Mouse (Mus musculus) testis, adult 2 months (tissue): Measurements from ENCODE around the gene Fmo1. TPM values are rescaled to one million over a fixed set of nuclear protein-coding genes. Genes with fewer than 3 reads are reported as not detected.
A peak's percentile ranks its signal among the peaks of the same experiment; 100 is the strongest.

ENCODE experiments used
- H3K27ac ChIP-seq: fragments of 200-500 bp; 2 replicates; pipeline ENCODE4 v1.5.1; 2012; ENCODE audit warnings: low read depth, low read length; ENCODE audit not compliant: control insufficient read depth, insufficient read depth
- H3K27me3 ChIP-seq: fragments of 200-500 bp; 2 replicates; pipeline ENCODE4 v1.6.1; 2012; ENCODE audit warnings: mild to moderate bottlenecking, low read length, moderate library complexity; ENCODE audit not compliant: control insufficient read depth, insufficient read depth
- H3K36me3 ChIP-seq: fragments of 200-500 bp; 2 replicates; pipeline ENCODE4 v1.6.1; 2012; ENCODE audit warnings: mild to moderate bottlenecking, low read length; ENCODE audit not compliant: control insufficient read depth, insufficient read depth
- H3K4me1 ChIP-seq: fragments of 200-500 bp; 2 replicates; pipeline ENCODE4 v1.6.1; 2012; ENCODE audit warnings: low read length; ENCODE audit not compliant: control insufficient read depth, insufficient read depth
- H3K4me3 ChIP-seq: fragments of 200-500 bp; 2 replicates; pipeline ENCODE4 v1.5.1; 2012; ENCODE audit warnings: low read depth, mild to moderate bottlenecking, low read length, moderate library complexity, mixed read lengths; ENCODE audit not compliant: control insufficient read depth
- CTCF ChIP-seq: fragments of 200-500 bp; IDR thresholded peaks from 2 replicates; pipeline ENCODE4 v1.5.1; 2012; ENCODE audit warnings: low read depth, mild to moderate bottlenecking, inconsistent platforms, low read length, moderate library complexity; ENCODE audit not compliant: control insufficient read depth, insufficient read depth, insufficient replicate concordance
- POLR2A ChIP-seq: fragments of 200-500 bp; IDR thresholded peaks from 2 replicates; pipeline ENCODE4 v1.6.1; 2012; ENCODE audit warnings: low read depth, mild to moderate bottlenecking, inconsistent platforms, low read length, moderate library complexity; ENCODE audit not compliant: control insufficient read depth
- polyA plus RNA-seq: library from polyadenylated mRNA; depleted of rRNA; stranded (reverse); fragments of >200 nt; gene quantifications from 2 replicates; pipeline ENCODE4 v1.2.3, GENCODE M21; 2012

Fmo1 gene
- polyA plus RNA-seq, 1 experiment, result 2.9 TPM

DNA sequence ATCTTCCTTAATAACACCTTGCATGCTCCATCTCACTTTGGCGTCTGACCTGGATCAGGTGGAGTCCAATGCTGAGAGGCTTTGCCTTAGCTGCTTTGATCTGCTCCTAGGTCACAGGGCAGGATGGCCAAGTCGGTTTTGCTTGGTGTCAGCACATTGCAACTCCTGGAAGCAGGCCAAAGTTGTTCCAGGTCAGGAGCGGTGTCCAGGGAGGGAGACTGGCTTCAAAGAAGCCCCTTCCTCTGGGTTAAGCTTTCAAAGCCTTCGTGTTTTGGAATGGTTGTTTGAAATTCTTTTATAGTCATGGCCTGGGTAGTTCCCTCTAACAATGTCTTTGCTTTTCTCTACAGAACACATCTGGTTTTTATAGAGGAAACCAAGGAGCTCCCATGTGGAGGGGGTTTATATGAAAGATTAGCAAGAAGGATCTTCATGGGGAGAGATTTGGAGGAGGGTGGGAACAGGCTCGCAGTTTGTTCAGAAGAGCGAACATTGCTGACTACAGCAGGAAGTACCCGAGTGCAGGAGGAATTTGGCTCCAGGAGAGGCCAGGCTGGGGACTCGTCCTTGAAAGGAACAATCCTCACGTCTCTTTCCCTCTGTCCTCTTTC is 5.4 kb upstream of the Fmo1 start:
- Histone ChIP-seq H3K27me3 (no peaks in the 10 kb centered on the region), H3K27ac (peak overlapping the region; percentile 32; the same call in 1 of the 2 replicates), H3K4me1 (no peaks in the 10 kb centered on the region; the same call in none of the 2 replicates), H3K4me3 (no peak overlapping the region), H3K36me3 (no peaks in the 10 kb centered on the region)
- TF ChIP-seq POLR2A (no peak), CTCF (no peak)

DNA sequence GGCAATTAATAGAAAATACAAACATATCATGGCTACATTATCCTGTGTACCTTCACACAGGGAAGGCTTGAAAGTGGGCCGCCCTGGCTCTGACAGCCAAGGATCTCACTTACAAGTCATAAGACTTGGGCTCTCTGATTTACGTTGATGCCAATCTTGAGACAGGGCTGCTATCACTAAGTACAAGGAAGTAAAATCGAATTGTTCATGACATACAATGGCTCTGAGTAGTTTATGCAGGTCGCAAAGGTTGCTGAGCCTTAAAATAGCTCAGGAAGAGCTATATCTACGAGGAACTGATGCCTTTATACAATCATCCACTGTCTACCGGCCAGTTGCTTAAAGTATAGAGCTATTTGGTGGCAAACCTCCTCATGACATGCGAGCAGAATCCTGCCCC is 4.6 kb upstream of the Fmo1 start:
- no peak overlapping the region for H3K27ac ChIP-seq
- H3K4me3 ChIP-seq, result no peak overlapping the region
- no peaks in the 10 kb centered on the region; the same call in none of the 2 replicates for H3K4me1 ChIP-seq
- no peak for TF ChIP-seq POLR2A
- TF ChIP-seq CTCF, result no peak
- H3K36me3 ChIP-seq, result no peaks in the 10 kb centered on the region
- H3K27me3 ChIP-seq, result no peaks in the 10 kb centered on the region

DNA sequence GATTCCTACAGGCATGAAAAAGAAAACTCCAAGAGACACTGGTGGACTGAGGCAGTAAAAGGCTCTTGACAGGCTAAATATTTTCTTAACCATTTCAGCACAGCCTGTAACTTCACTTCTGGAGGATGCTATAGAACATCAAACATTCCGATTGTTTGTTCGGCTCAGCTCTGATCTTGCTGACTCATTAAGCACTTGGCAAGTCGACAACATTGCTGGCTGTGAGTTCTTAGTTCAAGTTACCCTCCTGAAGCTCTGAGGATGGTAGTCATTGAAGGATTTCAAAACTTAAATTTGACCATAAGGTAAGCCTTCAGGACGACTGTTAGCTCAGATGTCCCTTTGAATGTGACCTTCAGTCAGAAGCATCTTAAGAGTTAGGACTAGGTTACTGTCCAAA is 986 bp upstream of the Fmo1 start:
- Histone ChIP-seq H3K27ac (no peak overlapping the region), H3K27me3 (no peaks in the 10 kb centered on the region), H3K4me3 (no peak overlapping the region), H3K4me1 (no peaks in the 10 kb centered on the region; the same call in none of the 2 replicates), H3K36me3 (no peaks in the 10 kb centered on the region)
- no peak for TF ChIP-seq CTCF

DNA sequence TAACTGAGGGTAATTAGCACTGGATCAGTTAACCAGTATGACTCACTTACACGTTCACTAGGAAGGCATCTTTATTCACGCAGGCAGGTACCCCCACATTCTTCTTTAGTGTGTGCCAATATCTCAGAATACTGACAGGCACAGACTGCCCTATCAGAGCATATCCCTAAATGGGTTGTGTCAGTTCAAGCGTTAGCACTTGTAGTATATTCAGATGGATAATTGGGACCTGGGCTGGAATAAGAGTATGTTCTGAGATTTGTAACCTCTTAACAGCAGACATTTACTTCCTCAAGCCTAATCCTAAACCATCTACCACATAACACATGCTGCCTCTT is 948 bp downstream of the Fmo1 start:
- no peaks in the 10 kb centered on the region for H3K36me3 ChIP-seq
- no peaks in the 10 kb centered on the region for H3K4me1 ChIP-seq
- no peaks in the 10 kb centered on the region for H3K27me3 ChIP-seq
- H3K4me3 ChIP-seq, result no peak overlapping the region
- H3K27ac ChIP-seq, result no peak overlapping the region
- TF ChIP-seq CTCF, result no peak

DNA sequence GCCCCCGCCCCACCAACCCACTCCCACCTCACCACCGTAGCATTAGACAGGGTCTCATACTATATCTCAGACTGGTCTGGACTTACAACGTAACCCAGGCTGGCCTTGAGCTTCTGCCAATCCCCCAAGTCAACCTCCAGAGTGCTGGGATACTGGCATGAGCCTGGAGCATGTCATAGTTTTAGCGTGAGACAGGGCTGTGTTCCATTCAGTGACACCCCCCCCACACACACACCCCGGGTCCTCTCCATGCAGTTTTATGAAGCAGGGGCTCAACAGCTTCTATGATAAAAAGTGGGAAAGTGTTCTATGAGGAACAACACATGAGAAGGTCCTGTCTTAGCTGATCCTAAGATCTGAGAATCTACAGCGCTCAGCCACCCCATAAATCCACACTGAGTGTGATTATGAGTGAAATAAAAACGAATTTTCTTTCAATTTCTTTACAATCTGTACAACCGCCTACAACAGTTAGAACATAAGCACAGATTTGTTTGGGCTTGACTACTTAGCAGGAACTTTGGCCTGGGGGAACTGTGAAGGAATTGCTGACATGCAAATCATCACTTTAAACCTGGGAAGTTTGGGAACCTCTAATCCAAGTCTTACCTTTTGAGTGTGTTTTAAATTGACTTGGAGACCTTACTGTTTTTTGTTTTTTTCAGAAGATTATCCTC is 1.5 kb downstream of the Fmo1 start:
- Histone ChIP-seq H3K36me3 (no peaks in the 10 kb centered on the region), H3K4me1 (no peaks in the 10 kb centered on the region; the same call in 1 of the 2 replicates), H3K4me3 (no peak overlapping the region), H3K27ac (no peak overlapping the region), H3K27me3 (no peaks in the 10 kb centered on the region)
- no peak for TF ChIP-seq CTCF
- TF ChIP-seq POLR2A, result no peak

DNA sequence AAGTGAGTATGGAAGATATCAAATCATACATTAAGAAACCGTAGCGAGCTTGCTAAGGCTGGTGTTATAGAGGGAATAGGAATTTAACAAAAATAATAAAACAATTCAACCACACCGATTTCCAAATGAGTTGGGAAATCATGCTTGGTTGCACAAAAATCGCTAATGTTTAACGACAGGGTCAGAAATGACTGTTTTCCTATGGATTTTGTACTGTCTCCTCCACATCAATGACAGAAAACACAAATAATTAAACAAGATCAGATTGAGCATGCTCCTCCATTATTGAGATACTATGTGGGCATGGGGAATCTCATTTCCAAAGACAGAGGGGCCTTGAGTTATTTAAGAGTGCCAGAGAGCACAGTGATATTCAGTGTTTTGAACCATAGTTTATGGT is 2.1 kb downstream of the Fmo1 start:
- Histone ChIP-seq H3K4me3 (no peak overlapping the region), H3K27ac (no peak overlapping the region), H3K4me1 (peaks cover 5% of the 10 kb centered on the region), H3K36me3 (no peaks in the 10 kb centered on the region), H3K27me3 (no peaks in the 10 kb centered on the region)
- TF ChIP-seq CTCF, result no peak
- no peak for TF ChIP-seq POLR2A

DNA sequence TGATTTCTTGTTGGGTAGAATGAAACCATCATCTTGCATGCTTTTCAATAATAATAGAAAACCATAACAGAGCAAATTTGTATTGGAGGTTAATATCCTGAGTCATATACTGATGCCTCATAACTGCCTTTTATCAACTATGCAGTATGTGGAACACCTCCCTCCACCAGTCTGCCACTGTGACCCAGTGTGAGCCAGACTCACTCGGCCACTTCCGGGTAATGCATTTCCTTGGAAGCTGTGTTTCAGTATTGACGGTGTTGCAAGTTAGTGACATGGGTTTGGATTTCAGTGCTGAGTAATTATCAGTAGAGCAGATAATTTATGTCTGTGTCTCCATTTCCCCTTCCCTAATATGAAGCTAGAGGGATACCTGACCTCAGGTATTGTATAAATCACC is 2.8 kb downstream of the Fmo1 start:
- H3K27ac ChIP-seq, result no peak overlapping the region
- no peaks in the 10 kb centered on the region for H3K27me3 ChIP-seq
- H3K4me3 ChIP-seq, result no peak overlapping the region
- no peak for TF ChIP-seq CTCF
- no peak for TF ChIP-seq POLR2A
- peaks cover 9% of the 10 kb centered on the region for H3K4me1 ChIP-seq
- H3K36me3 ChIP-seq, result no peaks in the 10 kb centered on the region
